Mouse (Mus musculus): ENCODE results near the gene Hoxa7.

GRCm38 (mm10) chr6:52223939-52224760 is 2.5 kb upstream of the Hoxa7 start:
- no peak for TF ChIP-seq CTCF (IDR thresholded peaks at IDR 0.05; ENCODE audit: borderline replicate concordance, extremely low read depth, insufficient read depth, insufficient read length)
- TF ChIP-seq POLR2A (IDR thresholded peaks at IDR 0.05; ENCODE audit: borderline replicate concordance, extremely low read depth, insufficient read depth, insufficient read length, poor library complexity, severe bottlenecking) = no peak
